Mouse (Mus musculus) mouse trophoblast stem cell (cell line): ENCODE data around the gene Mmgt1.

Experiments
- in situ Hi-C, 2 experiments: fragments of 300-500 bp; cut with MseI, MboI; formaldehyde crosslinking; loops; 2 replicates in 1 of 2; 3 replicates in 1 of 2; pipeline ENCODE4 v1.15.1; 2025

Mmgt1 gene

DNA sequence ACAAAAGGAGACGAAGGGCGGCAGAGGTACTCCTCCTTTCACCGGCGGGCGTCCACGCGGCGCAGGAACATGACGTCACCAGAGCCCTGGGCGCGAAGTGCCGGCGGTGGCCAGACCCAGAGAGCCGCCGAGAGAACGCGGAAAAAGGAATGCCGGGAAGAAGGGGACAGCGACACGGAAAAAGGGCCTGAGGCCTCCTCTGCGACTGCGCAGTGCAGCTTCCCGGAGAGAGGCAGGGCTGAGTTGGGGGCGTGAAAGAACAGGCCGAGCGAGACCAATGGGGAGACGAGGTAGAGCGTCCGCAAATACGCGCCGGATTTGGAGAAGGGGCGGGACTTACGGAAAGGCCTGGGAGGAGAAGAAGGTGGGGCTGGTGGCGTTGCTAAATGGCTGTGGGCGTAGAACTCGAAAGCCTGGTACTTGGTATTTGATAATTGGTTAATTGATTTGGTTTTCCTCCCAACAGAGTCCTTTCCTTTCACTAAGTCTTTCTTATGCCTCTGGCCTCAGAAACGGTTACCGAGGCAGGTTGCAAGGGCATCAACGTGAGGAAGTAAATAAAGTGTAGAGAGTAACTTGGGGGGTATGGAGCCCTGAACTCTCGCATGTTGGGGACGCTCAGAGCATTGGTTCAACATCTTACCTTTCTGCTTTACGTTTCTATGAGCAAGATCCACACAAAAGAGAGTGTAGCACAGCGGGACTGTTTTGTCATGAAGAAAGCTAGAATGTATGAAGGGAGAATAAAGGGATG is at the start of gene Mmgt1:
TSS of gene Mmgt1 (minus strand) at position 183 of the 754 bp plus-strand sequence.
- in situ Hi-C loops = no loop called here

DNA sequence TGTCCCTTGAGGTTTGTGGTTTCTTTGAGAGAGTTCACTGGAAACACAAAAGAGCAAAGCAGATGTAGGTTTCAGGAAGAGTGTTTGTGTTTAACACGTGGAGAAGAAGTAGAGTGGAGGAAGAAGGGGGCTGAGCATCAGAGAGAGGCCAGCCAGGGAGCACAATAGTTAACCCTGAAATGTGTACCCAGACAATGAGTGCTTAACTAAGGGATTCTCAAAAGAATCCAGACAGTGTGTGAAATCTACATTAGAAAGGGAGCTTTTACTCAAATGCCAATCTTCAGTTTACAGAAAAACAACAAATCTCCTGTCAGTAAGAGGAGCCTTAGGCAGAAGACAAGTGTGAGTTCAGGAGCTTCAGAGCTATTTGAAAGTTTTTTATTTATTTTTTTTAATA is 42.2 kb upstream of the Mmgt1 start:
- in situ Hi-C loops = no loop called here

DNA sequence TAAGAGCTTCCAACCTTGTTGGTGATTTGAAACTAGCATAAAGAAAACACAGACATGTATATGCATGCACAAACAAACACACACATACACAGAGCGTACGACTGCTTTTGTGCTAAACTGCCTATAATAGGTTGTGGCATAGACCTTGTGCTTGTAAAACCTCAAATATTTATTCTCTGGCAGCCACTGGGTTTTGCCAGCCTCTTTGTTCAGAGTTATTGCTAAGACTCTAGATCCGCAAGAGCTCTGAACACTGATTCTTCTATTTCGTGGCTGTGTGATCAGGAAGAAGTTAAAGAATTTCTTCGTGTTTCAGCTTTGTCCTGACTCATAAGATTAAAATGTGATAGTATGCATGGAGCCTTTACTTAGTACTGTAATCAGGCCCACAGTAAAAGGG is 38.3 kb upstream of the Mmgt1 start:
- in situ Hi-C loops = no loop called here

DNA sequence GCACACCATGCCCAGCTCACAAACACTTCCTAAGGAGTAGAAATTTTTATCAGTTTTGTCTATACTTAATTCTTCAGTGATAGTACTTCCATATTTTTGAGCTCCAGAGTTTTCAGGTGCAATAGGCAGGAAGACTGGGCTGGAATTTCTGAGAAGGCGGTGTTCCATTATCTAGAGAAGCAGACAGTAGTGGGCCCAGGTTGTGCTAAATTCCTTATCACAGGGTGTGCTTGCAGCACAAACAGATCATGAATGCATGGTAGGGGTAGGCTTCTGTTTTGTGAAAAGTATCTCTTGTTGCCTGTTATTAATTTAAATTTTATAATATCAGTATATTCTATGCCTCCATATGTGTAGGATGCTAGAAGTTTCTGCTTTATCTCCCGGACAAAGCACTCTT is 17.4 kb upstream of the Mmgt1 start:
- in situ Hi-C loops = no loop called here

DNA sequence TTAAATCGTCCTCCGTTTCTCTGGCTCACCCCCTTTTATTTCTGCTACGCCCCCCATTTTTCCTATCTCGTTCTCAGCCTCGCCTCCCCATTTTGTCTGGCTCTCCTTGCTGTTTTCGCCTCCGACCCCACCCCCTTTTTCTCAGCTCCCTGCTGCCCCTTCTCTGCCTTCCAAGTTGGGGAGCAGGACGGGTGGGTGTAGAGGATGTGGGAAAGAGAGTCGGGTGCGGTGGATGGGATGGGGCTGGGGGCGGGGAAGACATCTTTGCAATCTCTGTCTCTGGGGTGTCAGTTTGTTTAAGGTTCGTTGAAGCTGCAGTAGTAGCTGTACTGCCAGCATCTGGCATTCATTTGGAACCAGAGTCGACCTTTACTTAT is 12.4 kb upstream of the Mmgt1 start:
- in situ Hi-C loops = no loop called here

DNA sequence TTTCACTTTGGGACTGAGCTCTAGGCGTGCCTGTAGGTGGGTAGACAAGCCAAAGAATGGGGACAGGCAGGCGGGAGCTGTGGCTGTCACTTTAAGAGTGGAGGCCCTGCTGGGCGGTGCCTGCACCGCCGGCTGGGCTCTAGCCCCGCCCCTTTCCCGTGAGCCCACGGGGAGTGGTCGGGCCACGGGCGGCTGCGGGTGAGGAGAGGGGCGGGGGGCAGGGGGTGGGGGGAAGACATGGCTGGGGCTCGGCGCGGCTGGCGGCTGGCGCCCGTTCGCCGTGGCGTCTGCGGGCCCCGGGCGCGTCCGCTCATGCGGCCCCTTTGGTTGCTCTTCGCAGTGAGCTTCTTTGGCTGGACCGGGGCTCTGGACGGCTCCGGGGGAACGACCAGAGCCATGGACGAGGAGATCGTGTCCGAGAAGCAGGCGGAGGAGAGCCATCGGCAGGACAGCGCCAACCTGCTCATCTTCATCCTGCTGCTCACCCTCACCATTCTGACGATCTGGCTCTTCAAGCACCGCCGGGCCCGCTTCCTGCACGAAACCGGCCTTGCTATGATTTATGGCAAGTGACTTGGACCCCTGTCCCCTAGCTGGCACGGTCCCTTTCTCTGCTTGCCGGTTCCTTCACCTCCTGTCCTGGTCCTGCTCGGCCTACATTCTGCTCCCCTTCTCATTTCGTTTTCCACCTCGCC is 11.9 kb upstream of the Mmgt1 start, which contains the start of gene Slc9a6:
TSS of gene Slc9a6 (plus strand) at position 135 of the 695 bp plus-strand sequence.
- in situ Hi-C loops = no loop called here

DNA sequence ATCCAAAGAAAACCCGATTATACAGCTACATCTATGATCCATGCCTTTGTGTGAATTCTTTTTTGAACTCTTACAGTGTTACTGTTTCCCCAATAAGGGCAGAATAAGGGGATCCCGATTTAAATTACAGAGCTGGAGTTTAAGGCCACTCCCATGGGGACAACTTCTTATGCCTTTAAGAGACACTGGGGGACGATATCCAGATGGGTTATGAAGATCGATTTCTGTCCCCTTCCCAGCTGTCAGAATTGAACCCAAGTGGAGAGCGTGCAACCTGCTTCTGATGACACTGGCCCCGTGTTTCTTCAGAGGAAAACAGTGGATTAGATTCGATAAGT is 11.4 kb upstream of the Mmgt1 start:
- in situ Hi-C loops = no loop called here

DNA sequence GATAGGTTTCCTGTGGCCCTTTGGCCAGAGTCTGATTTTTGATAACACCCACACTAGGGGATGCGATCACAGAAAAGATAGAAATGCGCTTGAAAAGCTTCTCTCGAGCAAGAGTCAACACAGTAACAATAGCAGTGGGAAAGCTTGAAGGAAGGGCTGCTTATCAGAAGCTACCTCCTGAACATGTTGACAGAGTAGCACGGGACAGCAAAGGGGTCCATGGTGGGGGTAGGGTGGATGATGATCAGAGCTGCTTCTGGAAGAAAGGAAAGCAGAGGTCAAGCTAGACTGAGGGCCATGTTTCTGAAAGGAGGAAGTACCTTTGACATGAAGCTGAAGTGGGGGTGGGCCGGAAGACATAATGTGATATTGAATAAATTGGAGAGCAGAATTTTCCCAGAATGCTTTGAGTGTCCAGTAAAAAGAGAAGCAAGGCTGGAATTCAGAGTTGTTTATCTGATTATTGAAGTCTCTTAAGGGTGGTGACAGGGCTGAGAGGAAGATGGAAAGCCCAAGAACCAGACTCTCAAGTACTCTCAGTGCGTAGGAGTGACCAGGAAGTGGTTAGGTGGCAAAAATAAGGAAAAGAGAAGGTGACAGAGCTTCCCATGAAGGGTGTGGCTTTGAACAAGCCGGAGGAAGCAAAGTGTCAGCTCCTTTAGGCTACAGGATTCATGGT is 9.3 kb upstream of the Mmgt1 start:
- in situ Hi-C loops = no loop called here

DNA sequence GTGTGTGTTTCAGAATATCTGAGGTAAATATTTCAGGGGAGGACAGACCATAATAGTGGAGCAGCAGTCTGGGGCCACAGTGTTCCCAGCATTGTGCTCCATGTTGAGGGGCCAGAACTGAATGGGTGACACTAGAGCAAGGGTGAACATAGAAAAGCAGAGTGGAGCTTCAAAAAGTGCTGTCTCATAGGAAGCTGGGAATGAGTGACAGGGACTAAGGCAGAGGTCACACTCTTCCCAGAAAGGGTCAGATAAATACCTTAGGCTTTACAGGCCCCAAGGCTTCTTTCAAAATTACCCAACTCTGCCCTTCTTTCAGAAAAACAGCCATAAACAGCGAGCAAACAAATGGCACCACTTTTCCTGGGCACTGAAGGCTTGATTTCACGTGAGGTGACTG is 8.7 kb upstream of the Mmgt1 start:
- in situ Hi-C loops = no loop called here

DNA sequence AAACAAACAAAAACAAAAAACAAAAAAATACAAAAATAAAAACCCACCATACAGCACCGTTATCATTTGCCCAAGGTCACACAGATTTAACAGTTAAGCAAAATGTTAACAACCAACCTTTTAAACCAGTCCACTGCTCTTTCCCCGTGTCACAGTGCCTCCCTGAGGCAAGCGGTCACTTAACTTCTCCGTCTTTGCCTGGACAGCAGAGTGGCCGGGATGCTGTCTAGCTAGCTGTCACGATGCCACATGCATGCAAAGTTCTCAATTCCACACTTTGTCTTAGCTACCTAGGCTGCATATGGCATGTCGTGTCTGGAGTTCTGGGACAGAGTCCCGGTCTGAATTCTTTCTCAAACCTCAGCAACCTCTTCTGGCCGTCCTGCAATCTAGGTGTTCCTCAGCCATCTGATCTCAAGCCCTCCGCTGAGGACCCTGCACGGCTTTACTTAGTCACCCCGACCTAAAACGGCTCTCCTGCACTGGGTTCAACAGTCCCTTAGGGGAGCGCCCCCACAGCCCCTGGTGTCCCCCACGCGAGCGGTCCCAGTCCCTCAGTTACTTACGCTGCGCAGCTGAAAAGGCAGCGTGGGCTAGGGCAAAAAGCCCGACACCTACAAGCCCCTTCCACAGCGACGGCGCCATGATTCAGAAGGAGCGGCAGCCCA is 516 bp downstream of the Mmgt1 start:
- in situ Hi-C loops = no loop called here

DNA sequence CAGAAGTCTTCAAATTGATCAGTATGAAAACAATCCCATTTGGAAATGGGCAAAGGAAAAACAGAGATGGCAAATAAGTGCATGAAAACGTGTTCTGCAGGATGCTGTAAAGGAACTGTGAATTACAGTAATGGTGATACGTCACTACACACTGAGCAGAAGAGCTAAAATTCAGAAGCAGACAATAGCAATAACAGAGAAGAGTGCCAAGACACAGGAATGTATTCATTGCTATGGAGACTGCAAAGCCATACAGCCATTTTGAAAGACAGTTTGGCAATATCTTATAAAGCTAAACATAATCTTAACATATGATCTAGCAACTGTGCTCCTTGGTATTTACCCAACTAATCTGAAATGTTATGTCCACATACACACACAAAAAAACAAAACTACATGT is 19.7 kb downstream of the Mmgt1 start:
- in situ Hi-C loops = no loop called here

DNA sequence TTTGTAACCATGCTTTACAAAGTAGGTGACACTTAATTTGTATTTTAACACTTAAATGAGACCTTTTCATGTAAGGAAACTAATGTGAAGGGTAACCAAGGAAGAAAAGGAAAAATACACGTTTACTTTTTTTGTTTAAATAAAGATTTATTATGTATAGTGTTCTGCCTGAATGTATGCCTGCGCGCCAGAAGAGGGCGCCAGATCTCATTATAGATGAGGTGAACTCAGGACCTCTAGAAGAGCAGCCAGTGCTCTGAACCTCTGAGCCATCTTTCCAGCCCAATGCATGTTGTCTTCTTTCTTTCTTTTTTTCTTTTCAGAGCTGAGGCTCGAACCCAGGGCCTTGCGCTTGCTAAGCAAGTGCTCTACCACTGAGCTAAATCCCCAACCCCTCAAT is 25.4 kb downstream of the Mmgt1 start:
- in situ Hi-C loops = no loop called here

DNA sequence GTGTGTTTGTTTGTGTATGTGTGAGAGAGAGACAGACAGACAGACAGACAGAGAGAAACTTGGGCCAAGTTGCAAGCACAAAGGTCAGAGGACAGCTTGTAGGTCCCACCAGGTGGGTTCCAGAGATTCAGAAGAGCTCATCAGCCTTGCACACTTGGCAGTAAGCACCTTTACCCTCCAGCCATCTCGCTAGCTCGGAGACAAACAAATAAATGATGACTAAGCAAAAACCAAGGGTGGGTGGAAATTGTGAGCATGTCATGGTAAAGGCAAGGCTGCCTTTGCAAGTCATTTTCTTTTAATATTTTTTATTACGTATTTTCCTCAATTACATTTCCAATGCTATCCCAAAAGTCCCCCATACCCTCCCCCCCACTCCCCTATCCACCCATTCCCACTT is 44.3 kb downstream of the Mmgt1 start:
- in situ Hi-C loops = no loop called here

DNA sequence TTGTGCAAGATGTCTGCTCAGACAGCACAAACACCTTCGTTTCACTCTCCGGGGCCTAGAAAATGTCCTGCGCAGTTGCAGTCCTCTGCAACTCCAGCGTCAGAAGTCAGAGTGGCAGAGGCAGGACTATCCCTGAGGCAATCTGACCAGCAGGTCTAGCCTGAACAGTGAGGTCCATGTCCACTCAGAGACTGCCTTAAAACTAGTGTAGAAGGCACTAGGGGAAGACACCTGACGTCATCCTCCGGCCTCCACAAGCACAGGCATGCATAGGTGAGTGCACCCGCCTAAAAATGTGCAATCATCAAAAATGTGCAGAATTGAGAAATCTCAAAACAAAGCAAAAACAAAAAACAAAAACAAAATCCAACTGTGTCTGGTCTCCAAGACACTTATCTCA is 48.4 kb downstream of the Mmgt1 start, which contains the start of gene Gm648:
TSS of gene Gm648 (minus strand) at position 101 of the 400 bp plus-strand sequence.
- in situ Hi-C loops = no loop called here

DNA sequence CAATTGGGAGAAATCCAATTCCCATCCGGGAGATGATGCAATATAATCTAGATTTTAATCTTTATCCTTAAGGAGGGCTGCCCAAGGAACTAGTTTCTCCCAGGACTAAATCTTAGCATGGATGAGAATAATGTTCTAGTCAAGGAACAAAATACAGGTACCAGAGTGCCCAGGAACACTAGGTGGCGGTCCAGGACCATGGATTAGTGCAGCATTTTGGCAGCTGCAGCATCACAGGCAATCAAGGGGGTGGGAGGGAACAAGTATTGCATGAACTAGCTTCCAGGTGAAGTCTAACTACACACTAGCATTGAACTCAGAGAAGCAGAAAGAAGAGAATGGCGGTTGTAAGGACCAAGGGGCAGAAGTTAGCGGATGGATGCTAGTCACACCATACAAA is 60.7 kb downstream of the Mmgt1 start:
- in situ Hi-C loops = no loop called here
